Mouse (Mus musculus): ENCODE measurements at regions not wholly inside any gene's neighbourhood (a gene's known extent, or its start where the extent isn't known, plus 50 kb on each side); places are given as distances from the start of the nearest gene placed in this dataset.

DNA sequence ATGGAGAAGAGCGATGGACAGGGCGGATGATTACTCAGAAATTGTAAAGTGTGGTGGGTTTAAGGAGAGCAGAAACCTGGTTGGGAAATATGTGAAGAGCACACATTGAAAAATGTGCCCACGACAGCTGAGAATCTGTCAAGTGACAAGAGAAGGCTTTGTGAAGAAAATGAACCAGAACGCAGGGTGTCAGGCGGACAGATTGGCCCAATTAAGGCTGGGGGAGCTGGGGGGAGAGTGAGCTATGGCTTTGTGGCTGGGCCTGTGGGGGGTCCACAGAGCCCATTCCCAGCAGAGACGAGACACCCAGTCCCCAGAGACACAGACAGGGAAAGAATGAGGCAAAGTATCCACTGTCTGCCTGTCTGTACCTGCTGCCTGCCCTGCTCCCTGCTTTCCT lies 153.3 kb downstream of the Shq1 start:
- Histone ChIP-seq H3K27me3 (ENCODE audit: insufficient read depth, low read length) (peaks cover 24% of the 10 kb centered on the region), H3K36me3 (ENCODE audit: insufficient read depth, low read length) (no peaks in the 10 kb centered on the region), H3K9me3 (ENCODE audit: low read length) (no peaks in the 10 kb centered on the region), H3K4me1 (replicated peaks; ENCODE audit: low read depth, low read length) (peaks cover 14% of the 10 kb centered on the region), H3K4me3 (replicated peaks; ENCODE audit: low read length) (no peak overlapping the region)
- TF ChIP-seq NANOG (IDR thresholded peaks at IDR 0.05; ENCODE audit: borderline replicate concordance, low read length) (no peak), POU5F1 (IDR thresholded peaks at IDR 0.05; ENCODE audit: borderline replicate concordance, low read length) (no peak), CTCF (conservative IDR thresholded peaks at IDR 0.05; ENCODE audit: low read length) (no peak)

- TF ChIP-seq CTCF (conservative IDR thresholded peaks at IDR 0.05; ENCODE audit: low read length) (peak; percentile 65), POU5F1 (IDR thresholded peaks at IDR 0.05; ENCODE audit: borderline replicate concordance, low read length) (no peak)
- 0 out of 2 replicates have a peak, but pooled peaks cover 3% of the 10 kb centered on the region for H3K4me1 ChIP-seq (replicated peaks; ENCODE audit: low read depth, low read length)
- no peak overlapping the region for H3K4me3 ChIP-seq (replicated peaks; ENCODE audit: low read length)
- no peaks in the 10 kb centered on the region for H3K9me3 ChIP-seq (ENCODE audit: low read length)
- peaks cover 12% of the 10 kb centered on the region for H3K27me3 ChIP-seq (ENCODE audit: insufficient read depth, low read length)
- H3K36me3 ChIP-seq (ENCODE audit: insufficient read depth, low read length): no peaks in the 10 kb centered on the region
Measured at GRCm38 (mm10) chr6:100512676-100513075, 158.3 kb downstream of the Shq1 start.

DNA sequence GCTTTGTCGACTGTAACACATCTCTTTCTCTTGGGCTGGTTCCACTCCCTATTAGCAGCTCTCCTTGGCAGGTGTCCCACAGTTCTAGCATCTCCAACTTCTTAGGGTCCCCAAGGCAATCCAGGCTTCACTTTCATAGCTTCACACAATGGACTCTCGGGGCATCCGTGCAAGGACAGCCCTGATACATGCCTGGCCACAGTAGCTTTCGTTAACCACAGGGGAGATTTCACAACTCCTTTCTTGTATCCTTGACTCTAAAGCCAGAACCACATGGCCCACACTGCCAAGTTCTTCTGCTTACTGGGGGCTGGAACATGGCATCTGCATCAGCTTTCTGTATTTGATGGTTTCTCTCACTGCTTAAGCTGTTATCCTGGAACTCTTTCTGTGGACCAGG lies 160.3 kb downstream of the Shq1 start:
- H3K4me1 ChIP-seq (replicated peaks; ENCODE audit: low read depth, low read length): peaks cover 9% of the 10 kb centered on the region
- peaks cover 4% of the 10 kb centered on the region; the same call in 1 of the 2 replicates for H3K27me3 ChIP-seq (ENCODE audit: insufficient read depth, low read length)
- no peaks in the 10 kb centered on the region for H3K9me3 ChIP-seq (ENCODE audit: low read length)
- TF ChIP-seq NANOG (IDR thresholded peaks at IDR 0.05; ENCODE audit: borderline replicate concordance, low read length): no peak
- TF ChIP-seq POU5F1 (IDR thresholded peaks at IDR 0.05; ENCODE audit: borderline replicate concordance, low read length): no peak
- no peak for TF ChIP-seq CTCF (conservative IDR thresholded peaks at IDR 0.05; ENCODE audit: low read length)
- H3K36me3 ChIP-seq (ENCODE audit: insufficient read depth, low read length): no peaks in the 10 kb centered on the region
- no peak overlapping the region for H3K4me3 ChIP-seq (replicated peaks; ENCODE audit: low read length)

GRCm38 (mm10) chr6:100505506-100506247 lies 165.3 kb downstream of the Shq1 start:
- Histone ChIP-seq H3K4me1 (replicated peaks; ENCODE audit: low read depth, low read length) (peaks cover 40% of the 10 kb centered on the region), H3K36me3 (ENCODE audit: insufficient read depth, low read length) (no peaks in the 10 kb centered on the region), H3K27me3 (ENCODE audit: insufficient read depth, low read length) (peaks cover 6% of the 10 kb centered on the region; the same call in 1 of the 2 replicates), H3K4me3 (replicated peaks; ENCODE audit: low read length) (no peak overlapping the region), H3K9me3 (ENCODE audit: low read length) (no peaks in the 10 kb centered on the region)
- TF ChIP-seq CTCF (conservative IDR thresholded peaks at IDR 0.05; ENCODE audit: low read length) (no peak), POU5F1 (IDR thresholded peaks at IDR 0.05; ENCODE audit: borderline replicate concordance, low read length) (no peak), NANOG (IDR thresholded peaks at IDR 0.05; ENCODE audit: borderline replicate concordance, low read length) (no peak)

DNA sequence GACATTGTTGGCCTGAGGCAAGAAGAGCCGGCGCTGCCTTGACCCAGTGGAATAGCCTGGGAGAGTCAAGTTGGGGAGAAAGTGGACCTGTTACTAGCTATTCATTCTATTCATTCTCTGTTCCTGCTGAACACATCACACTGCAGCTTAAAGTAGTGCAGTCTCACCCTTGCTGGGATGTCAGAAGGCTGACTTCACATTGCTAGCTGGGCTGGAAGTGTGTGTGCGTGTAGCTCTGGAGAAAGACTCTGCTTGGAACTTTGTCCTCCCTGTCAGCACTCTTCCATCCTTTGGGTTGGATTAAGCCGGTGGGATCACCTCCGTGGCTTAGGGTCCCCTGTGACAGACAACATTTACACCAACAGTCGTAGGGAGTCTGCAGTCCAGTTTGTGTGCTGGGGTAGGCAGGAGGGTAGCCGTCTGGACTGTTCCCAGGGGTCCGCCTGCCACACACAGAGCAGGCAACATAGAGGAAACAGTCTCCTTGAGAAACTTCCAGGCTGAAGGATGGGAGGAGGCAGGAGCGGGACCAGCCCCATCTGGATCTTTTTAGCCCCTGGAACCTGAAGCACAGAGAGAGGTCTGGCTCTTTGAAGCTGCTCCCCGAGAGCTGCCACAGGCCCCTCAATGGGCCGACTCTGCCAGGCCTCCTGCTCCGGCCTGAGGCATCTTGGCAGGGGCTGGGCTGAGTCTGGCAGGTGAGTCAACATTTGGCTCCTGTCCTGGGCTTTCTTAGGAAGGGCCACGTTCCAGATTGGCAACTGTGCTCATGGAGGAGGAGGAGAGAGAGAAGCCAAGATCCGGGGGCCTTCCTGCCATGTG lies 167.8 kb downstream of the Shq1 start:
- no peaks in the 10 kb centered on the region for H3K9me3 ChIP-seq (ENCODE audit: low read length)
- peaks cover 62% of the 10 kb centered on the region for H3K4me1 ChIP-seq (replicated peaks; ENCODE audit: low read depth, low read length)
- H3K4me3 ChIP-seq (replicated peaks; ENCODE audit: low read length): peak overlapping the region; percentile 26

DNA sequence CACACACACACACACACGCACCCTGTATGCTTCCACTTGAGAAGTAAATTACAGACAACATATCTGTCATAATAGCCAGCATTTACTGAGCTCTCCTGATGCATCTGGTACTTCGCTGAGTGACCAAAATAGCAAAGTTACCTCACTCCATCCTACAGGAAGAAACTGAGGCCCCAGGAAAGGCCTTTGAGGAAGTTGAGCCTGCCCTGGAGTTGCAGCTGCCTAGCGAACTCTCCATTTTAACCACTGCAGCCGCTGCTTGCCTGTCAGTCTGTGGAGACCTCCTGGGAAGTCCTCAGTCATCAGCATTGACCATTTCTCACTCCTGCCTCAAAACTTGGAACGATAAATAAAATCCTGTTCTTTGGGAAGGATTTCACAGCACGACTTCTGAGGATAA lies 168.8 kb downstream of the Shq1 start:
- Histone ChIP-seq H3K9me3 (ENCODE audit: low read length) (no peaks in the 10 kb centered on the region), H3K4me1 (replicated peaks; ENCODE audit: low read depth, low read length) (peaks cover 69% of the 10 kb centered on the region), H3K27me3 (ENCODE audit: insufficient read depth, low read length) (peaks cover 6% of the 10 kb centered on the region; the same call in 1 of the 2 replicates), H3K36me3 (ENCODE audit: insufficient read depth, low read length) (no peaks in the 10 kb centered on the region), H3K4me3 (replicated peaks; ENCODE audit: low read length) (no peak overlapping the region)
- TF ChIP-seq CTCF (conservative IDR thresholded peaks at IDR 0.05; ENCODE audit: low read length) (no peak), NANOG (IDR thresholded peaks at IDR 0.05; ENCODE audit: borderline replicate concordance, low read length) (no peak), POU5F1 (IDR thresholded peaks at IDR 0.05; ENCODE audit: borderline replicate concordance, low read length) (no peak)

More for the DNA sequence above, 167.8 kb downstream of the Shq1 start:
- Histone ChIP-seq H3K27me3 (ENCODE audit: insufficient read depth, low read length) (peaks cover 6% of the 10 kb centered on the region; the same call in 1 of the 2 replicates), H3K36me3 (ENCODE audit: insufficient read depth, low read length) (no peaks in the 10 kb centered on the region)
- TF ChIP-seq POU5F1 (IDR thresholded peaks at IDR 0.05; ENCODE audit: borderline replicate concordance, low read length): no peak
- TF ChIP-seq NANOG (IDR thresholded peaks at IDR 0.05; ENCODE audit: borderline replicate concordance, low read length): no peak
- no peak for TF ChIP-seq CTCF (conservative IDR thresholded peaks at IDR 0.05; ENCODE audit: low read length)

DNA sequence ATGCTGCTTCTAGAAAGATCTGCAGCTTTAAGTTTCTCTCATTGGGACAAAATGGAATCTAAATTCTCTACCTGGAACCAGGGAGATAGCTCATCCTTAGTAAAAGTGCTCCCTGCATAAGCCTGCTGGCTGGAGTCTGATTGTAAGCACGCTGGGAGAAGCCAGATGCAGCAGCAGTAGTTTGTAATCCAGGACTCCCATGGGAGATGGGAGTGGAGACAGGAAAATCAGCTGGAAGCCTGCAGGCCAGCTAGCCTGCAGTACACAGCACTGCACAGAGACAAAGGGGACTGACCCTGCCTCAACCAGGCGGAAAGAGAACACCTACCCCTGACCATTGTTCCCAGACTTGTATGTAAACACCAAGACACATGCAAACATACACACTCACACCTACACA lies 170.2 kb downstream of the Shq1 start:
- no peaks in the 10 kb centered on the region for H3K36me3 ChIP-seq (ENCODE audit: insufficient read depth, low read length)
- peaks cover 6% of the 10 kb centered on the region; the same call in 1 of the 2 replicates for H3K27me3 ChIP-seq (ENCODE audit: insufficient read depth, low read length)
- H3K4me3 ChIP-seq (replicated peaks; ENCODE audit: low read length): no peak overlapping the region
- no peaks in the 10 kb centered on the region for H3K9me3 ChIP-seq (ENCODE audit: low read length)
- H3K4me1 ChIP-seq (replicated peaks; ENCODE audit: low read depth, low read length): peaks cover 72% of the 10 kb centered on the region
- TF ChIP-seq POU5F1 (IDR thresholded peaks at IDR 0.05; ENCODE audit: borderline replicate concordance, low read length): no peak
- TF ChIP-seq CTCF (conservative IDR thresholded peaks at IDR 0.05; ENCODE audit: low read length): no peak
- TF ChIP-seq NANOG (IDR thresholded peaks at IDR 0.05; ENCODE audit: borderline replicate concordance, low read length): no peak

DNA sequence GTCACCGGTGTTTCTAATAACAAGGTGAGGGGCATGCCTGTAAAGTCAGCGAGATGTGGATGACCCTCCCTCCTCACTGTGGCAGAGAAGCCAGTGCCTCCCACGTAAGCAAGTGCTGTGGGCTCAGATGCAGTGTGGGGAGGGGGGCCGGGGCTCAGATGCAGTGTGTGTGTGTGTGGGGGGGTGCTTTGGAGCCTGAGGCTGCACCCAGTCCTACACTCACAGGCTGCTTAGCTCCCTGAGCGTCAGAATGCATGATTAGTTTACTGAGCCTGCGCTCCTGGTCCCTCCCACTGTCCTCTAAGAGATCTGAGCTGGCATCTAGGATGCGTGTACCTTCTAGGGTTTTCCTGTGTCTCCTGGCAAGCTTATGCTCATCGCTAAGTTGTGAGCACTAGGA lies 170.9 kb downstream of the Shq1 start:
- H3K4me1 ChIP-seq (replicated peaks; ENCODE audit: low read depth, low read length): peaks cover 72% of the 10 kb centered on the region
- TF ChIP-seq POU5F1 (IDR thresholded peaks at IDR 0.05; ENCODE audit: borderline replicate concordance, low read length) (no peak), CTCF (conservative IDR thresholded peaks at IDR 0.05; ENCODE audit: low read length) (no peak), NANOG (IDR thresholded peaks at IDR 0.05; ENCODE audit: borderline replicate concordance, low read length) (no peak)
- H3K4me3 ChIP-seq (replicated peaks; ENCODE audit: low read length): no peak overlapping the region
- H3K36me3 ChIP-seq (ENCODE audit: insufficient read depth, low read length): no peaks in the 10 kb centered on the region
- H3K27me3 ChIP-seq (ENCODE audit: insufficient read depth, low read length): peaks cover 6% of the 10 kb centered on the region; the same call in 1 of the 2 replicates
- 0 out of 2 replicates have a peak, but pooled peaks cover under 1% of the 10 kb centered on the region for H3K9me3 ChIP-seq (ENCODE audit: low read length)

Data from E14TG2a.4 (cell line).